Mouse (Mus musculus): ENCODE results near the gene Omg.

The Omg gene

GRCm38 (mm10) chr11:79515331-79515730 is 11.4 kb upstream of the Omg start:
- no peak for DNase-seq

- no peak for DNase-seq
Measured at GRCm38 (mm10) chr11:79511970-79512369, 8.1 kb upstream of the Omg start.

- DNase-seq: no peak
Measured at GRCm38 (mm10) chr11:79504506-79504905, 622 bp upstream of the Omg start.

DNA sequence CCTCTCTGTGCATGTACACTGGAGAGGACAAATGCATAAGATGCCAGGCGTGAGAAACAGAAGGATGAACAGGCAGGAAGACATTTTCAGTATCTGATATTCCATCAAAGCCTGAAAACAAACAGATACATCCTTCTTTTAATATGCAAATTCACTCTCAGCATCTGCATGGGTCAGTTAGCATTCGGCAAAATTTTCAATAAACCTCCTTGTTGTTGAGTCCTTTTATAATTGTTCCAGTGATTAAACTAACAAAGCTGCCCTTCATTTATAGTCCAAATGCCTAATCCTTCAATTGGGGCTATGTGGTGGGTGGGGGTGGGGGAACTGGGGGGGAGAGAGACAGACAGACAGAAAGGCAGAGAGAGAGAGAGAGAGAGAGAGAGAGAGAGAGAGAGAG is 967 bp downstream of the Omg start:
- no peak for DNase-seq

DNA sequence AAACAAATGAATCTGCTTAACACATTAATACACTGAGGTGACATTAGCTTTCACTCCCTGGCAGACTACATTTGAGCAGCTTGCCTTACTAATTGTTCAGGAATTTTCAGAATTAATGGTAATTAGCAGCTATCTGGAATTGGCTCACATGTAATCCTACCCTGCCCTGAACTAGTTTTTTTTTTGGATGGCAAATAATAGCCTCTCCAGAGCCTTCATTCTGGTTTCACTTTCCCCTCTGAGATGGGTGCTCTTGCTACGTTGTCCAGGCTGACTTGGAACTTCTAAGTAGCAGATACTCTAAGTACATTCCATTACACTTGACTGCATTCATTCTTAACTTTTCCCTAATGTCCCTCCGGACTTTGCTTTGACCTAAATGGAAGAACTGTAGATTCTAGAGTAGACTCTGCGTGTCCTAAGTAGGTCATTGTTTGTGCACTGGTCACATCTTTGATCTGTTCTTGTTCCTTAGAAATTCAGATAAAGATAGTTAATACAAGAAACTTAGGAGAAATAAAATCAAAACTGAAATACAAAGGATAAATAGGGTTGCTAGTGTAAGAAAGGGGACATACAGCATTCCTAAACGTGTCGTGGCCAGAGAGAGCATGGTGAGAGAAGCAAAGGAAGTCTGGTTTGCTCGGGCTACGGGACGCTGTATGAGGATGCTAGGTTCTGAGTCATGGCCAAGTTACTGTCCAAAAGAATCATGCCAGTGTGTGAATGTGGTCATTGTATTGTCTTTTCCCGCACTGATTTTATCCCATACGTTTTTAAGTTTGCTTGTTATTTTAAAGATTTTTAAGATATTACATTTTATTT is 8.7 kb downstream of the Omg start:
- no peak for DNase-seq

GRCm38 (mm10) chr11:79484721-79485120 is 19.2 kb downstream of the Omg start:
- DNase-seq: no peak

DNA sequence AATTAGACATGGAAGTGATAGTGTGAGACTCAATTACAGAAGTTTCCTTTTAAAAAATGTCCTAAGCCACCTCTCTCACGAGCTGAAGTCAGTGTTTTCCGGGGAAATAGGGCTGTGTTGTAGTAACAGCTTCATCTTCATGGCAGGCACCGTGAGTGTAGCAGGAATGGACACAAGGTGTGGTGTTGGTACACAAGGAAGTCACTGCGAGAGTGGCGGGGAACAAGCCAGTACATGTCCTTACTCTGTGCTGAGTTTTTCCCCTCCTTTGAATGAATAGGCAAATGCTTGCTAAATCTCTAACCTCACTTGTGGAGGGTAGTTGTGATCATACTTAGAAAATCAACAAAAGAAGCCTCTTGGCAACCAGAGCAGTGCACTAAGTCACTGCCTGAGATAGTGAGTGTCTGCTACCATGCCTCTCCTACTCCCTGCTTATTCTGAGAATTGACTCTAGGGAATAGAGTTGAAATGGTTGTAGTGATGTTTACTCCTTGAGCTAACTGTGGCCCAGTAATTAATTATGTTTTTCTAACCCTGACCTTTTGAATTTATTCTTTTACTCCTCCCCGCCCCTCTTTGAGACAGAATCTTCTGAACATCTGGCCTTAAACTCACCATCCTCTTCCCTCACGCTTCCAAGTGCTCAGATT is 19.9 kb downstream of the Omg start:
- no peak for DNase-seq

DNA sequence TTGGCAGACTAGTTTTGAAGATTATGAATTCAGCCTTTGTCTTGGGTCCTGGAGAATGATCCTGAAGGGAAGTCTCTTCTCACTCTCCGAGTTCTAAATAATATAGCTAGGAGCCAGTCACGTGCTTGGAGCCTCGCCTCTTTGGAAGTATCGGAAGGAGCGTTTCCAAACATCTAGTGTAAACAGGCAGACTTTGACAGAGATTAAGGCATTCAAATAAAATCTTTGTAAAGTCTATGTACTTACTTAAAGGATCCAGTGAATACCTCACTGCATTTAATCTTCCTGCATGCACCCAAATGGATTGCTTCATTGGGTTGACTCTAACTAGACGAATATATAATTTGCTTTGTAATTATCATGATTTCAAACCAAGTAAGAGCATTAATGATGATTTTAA is 20.5 kb downstream of the Omg start:
- DNase-seq: no peak

DNA sequence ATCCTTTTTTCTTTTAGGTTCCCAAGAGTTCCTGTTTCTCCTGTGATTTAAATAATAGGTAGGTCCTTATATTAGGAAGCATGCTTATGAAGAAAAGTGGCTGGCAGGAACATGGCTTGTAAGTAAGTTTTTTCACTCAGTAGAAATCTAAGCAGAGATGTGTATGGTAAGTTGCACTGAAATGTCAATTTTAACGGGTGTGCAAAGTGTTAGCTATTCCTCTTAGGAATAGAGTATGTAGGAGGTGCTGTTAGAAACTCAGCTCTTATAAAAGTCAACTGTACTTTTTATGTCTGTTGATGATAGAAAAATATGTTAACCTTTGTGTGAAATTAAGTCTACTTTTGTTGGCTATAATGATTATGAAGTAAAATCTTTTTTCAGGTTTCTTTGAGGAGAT is 35.8 kb downstream of the Omg start:
- no peak for DNase-seq

DNA sequence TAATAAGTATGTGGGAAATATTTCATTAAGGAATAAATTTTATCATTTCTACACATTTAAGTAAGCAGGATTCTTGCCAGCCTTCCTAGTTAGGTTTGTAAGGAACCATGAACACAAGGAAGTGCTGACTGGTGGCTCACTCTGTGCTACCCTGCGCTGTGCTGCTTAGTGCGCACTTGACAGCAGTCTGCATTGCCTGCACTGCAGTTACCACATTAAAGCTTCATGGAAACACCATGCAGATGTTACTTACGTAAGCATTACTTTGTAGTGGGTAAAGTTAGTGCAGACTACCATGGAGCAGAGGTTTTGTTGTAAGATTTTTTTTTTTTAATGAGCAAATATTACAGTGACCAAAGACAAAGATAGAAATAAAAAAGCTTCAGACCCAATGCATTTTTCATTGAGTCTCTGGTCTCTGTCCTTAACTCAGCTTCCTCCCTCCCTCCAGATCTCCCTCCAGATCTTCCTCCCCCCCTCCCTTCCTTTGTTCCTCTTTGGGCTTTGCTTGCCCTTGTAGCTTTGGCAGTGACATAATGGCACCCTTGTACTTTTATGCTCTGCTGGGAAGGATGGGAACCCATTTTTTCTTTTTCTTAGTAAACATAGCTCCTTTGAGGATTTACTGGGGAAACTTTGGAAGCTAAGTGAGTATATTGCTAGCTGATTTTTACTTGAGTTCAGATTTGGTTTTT is 43.0 kb downstream of the Omg start:
- no peak for DNase-seq

GRCm38 (mm10) chr11:79459846-79460245 is 44.0 kb downstream of the Omg start:
- no peak for DNase-seq

DNA sequence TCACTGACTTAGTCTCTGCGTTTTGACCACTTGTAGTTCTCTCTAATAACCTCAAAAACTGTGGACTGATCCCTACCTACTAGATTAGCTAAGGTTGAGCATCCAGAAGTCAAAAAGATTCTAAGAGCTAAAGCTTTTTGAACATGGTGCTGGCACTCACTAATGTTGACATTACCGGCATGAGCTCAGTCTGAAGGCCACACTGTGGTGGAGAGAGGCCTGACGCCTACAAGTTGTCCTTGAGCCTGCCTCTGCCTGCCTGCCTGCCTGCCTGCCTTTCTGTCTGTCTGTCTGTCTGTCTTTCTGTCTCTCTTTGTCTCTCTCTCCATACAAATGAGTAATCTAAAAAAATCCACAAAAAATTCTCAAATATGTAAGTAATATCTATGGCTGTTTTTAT is 46.0 kb downstream of the Omg start:
- DNase-seq: no peak

GRCm38 (mm10) chr11:79452966-79453365 is 50.9 kb downstream of the Omg start:
- no peak for DNase-seq
